Mouse (Mus musculus): ENCODE results near the gene Cyp2s1.

GRCm38 (mm10) chr7:25812195-25812594 is 4.5 kb downstream of the Cyp2s1 start:
- TF ChIP-seq POLR2A (IDR thresholded peaks at IDR 0.05; ENCODE audit: borderline replicate concordance, control insufficient read depth, low read depth, low read length) (no peak), CTCF (IDR thresholded peaks at IDR 0.05; ENCODE audit: control insufficient read depth, insufficient read depth, low read length) (no peak)

Measured in bone marrow, adult 2 months (tissue).